In genomic region chr10:80917336-80917778, GRCm38 (mm10) we compare ENCODE assay signal across 8 mouse cellular contexts. TPM values are rescaled to one million over a fixed set of nuclear protein-coding genes. Genes with fewer than 3 reads are reported as not detected.
DNase-seq lines count a peak whose midpoint lies in the region; ATAC-seq and TF ChIP-seq lines count a peak whose summit lies in the region.

No protein-coding gene starts in this region.

- no peaks in the 10 kb centered on the region for H3K27me3 ChIP-seq in lung, embryonic 15.5 days
- H3K27me3 ChIP-seq in hindbrain, embryonic 16.5 days (replicated peaks; ENCODE audit: control insufficient read depth, insufficient read depth, low read length): no peaks in the 10 kb centered on the region
- H3K27me3 ChIP-seq in liver, embryonic 14.5 days (ENCODE audit: control insufficient read depth, insufficient read depth, low read length): peaks cover 2% of the 10 kb centered on the region; the same call in 1 of the 2 replicates
- H3K27me3 ChIP-seq in stomach, embryonic 15.5 days (replicated peaks): no peaks in the 10 kb centered on the region

- H3K4me3 ChIP-seq in lung, embryonic 15.5 days: peak overlapping the region; percentile 99
- peak overlapping the region; percentile 92 for H3K4me3 ChIP-seq in hindbrain, embryonic 16.5 days (ENCODE audit: low read length)
- H3K4me3 ChIP-seq in liver, embryonic 14.5 days (ENCODE audit: insufficient read depth in 1 of 2, low read depth in 2 of 2, low read length in 2 of 2): peak overlapping the region; percentile 69 to 74
- H3K4me3 ChIP-seq in stomach, embryonic 15.5 days (replicated peaks): peak overlapping the region; percentile 84

- peak overlapping the region; percentile 95 for H3K4me2 ChIP-seq in lung, embryonic 15.5 days
- H3K4me2 ChIP-seq in hindbrain, embryonic 16.5 days (ENCODE audit: low read length): peak overlapping the region; percentile 98
- peak overlapping the region; percentile 79 for H3K4me2 ChIP-seq in liver, embryonic 14.5 days (ENCODE audit: low read depth)
- peak overlapping the region; percentile 91 for H3K4me2 ChIP-seq in stomach, embryonic 15.5 days

- ATAC-seq in lung, embryonic 15.5 days (ENCODE audit: borderline replicate concordance, extremely low read depth, low FRiP score, low TSS enrichment): peak; percentile 35; the same call in 1 of the 2 replicates
- peak; percentile 40 for ATAC-seq in hindbrain, embryonic 16.5 days
- peak; percentile 17; the same call in 1 of the 2 replicates for ATAC-seq in liver, embryonic 14.5 days (ENCODE audit: insufficient read depth)
- ATAC-seq in stomach, embryonic 15.5 days (ENCODE audit: insufficient read depth, low FRiP score, low read depth): peak; percentile 21

- TF ChIP-seq EP300 in liver, embryonic 14.5 days (IDR thresholded peaks at IDR 0.05; ENCODE audit: low read depth): no peak

- no peak for TF ChIP-seq POLR2A in brain, embryonic 14.5 days (IDR thresholded peaks at IDR 0.05; ENCODE audit: borderline replicate concordance, extremely low read depth, insufficient read depth, insufficient read length, poor library complexity, severe bottlenecking)

- DNase-seq in lung, adult 18-20 months: no peak
- DNase-seq in brain, embryonic 14.5 days (ENCODE audit: low read depth): peak; percentile 19
- DNase-seq in liver, embryonic 14.5 days (ENCODE audit: low read depth in 3 of 3, low spot score in 3 of 3): no peak
- DNase-seq in left cerebral cortex, adult 9 months (ENCODE audit: low spot score in 2 of 2): no peak
- DNase-seq in layer of hippocampus, adult 11-12 months (ENCODE audit: low spot score): no peak

- WGBS in lung, embryonic 15.5 days: 3% methylated on average over 15 of the region's 15 CpGs
- WGBS in hindbrain, embryonic 16.5 days: 2% methylated on average over 15 of the region's 15 CpGs
- WGBS in liver, embryonic 14.5 days (ENCODE audit: insufficient replicate concordance): 2% methylated on average over 15 of the region's 15 CpGs
- 1% methylated on average over 15 of the region's 15 CpGs for WGBS in stomach, embryonic 15.5 days

- peak overlapping the region; percentile 88 for H3K9ac ChIP-seq in lung, embryonic 15.5 days
- peak overlapping the region; percentile 92 for H3K9ac ChIP-seq in hindbrain, embryonic 16.5 days (ENCODE audit: low read depth, low read length)
- H3K9ac ChIP-seq in liver, embryonic 14.5 days (replicated peaks): peak overlapping the region; percentile 57
- H3K9ac ChIP-seq in stomach, embryonic 15.5 days: peak overlapping the region; percentile 76

- H3K9me3 ChIP-seq in lung, embryonic 15.5 days: no peaks in the 10 kb centered on the region
- H3K9me3 ChIP-seq in hindbrain, embryonic 16.5 days (ENCODE audit: control insufficient read depth, low read length): no peaks in the 10 kb centered on the region
- H3K9me3 ChIP-seq in liver, embryonic 14.5 days (ENCODE audit: control insufficient read depth, low read length): no peaks in the 10 kb centered on the region
- H3K9me3 ChIP-seq in stomach, embryonic 15.5 days: no peaks in the 10 kb centered on the region

- peak overlapping the region; percentile 83 for H3K27ac ChIP-seq in lung, embryonic 15.5 days
- peak overlapping the region; percentile 84 for H3K27ac ChIP-seq in hindbrain, embryonic 16.5 days (ENCODE audit: low read depth, low read length)
- no peak overlapping the region for H3K27ac ChIP-seq in liver, embryonic 14.5 days
- H3K27ac ChIP-seq in stomach, embryonic 15.5 days: peak overlapping the region; percentile 74

- no peak for TF ChIP-seq CTCF in brain, embryonic 14.5 days (IDR thresholded peaks at IDR 0.05; ENCODE audit: borderline replicate concordance, extremely low read depth, insufficient read depth, insufficient read length)
- TF ChIP-seq CTCF in liver, embryonic 14.5 days (IDR thresholded peaks at IDR 0.05; ENCODE audit: low read depth): no peak

- H3K4me1 ChIP-seq in lung, embryonic 15.5 days: peaks cover 31% of the 10 kb centered on the region
- H3K4me1 ChIP-seq in hindbrain, embryonic 16.5 days (ENCODE audit: control insufficient read depth, insufficient read depth, low read depth, low read length): peaks cover 19% of the 10 kb centered on the region
- H3K4me1 ChIP-seq in liver, embryonic 14.5 days (replicated peaks; ENCODE audit: control insufficient read depth in 2 of 2, insufficient read depth in 2 of 2, low read length in 1 of 2): peaks cover 11 to 12% of the 10 kb centered on the region in 2 experiments; a peak in 3 of 4 replicates
- H3K4me1 ChIP-seq in stomach, embryonic 15.5 days: peaks cover 22% of the 10 kb centered on the region

- H3K36me3 ChIP-seq in lung, embryonic 15.5 days: peaks cover 18% of the 10 kb centered on the region
- H3K36me3 ChIP-seq in hindbrain, embryonic 16.5 days (ENCODE audit: control insufficient read depth, insufficient read depth, low read length): no peaks in the 10 kb centered on the region; the same call in 1 of the 2 replicates
- H3K36me3 ChIP-seq in liver, embryonic 14.5 days (replicated peaks; ENCODE audit: control insufficient read depth, insufficient read depth, low read depth): no peaks in the 10 kb centered on the region
- no peaks in the 10 kb centered on the region for H3K36me3 ChIP-seq in stomach, embryonic 15.5 days

RNA-seq across cellular contexts. Expression of gene Lmnb2, which starts 0.7 kb away (rescaled TPM):
- 55.8 and 60.4 TPM in 2 replicates for polyA plus RNA-seq in lung, embryonic 15.5 days (2015; fragmentation: Nextera tagmentation; extraction: Ambion mirVana)
- 58.8 and 72.3 TPM in 2 replicates for polyA plus RNA-seq in brain, embryonic 14.5 days (2012; rRNA removed)
- polyA plus RNA-seq in hindbrain, embryonic 16.5 days (2015; fragmentation: Nextera tagmentation; extraction: Ambion mirVana): 36.6 and 41.9 TPM in 2 replicates
- polyA plus RNA-seq in liver, embryonic 14.5 days (2012; rRNA removed): 9.5 and 11.3 TPM in 2 replicates
- polyA plus RNA-seq in liver, embryonic 14.5 days (2014; fragmentation: Nextera tagmentation; extraction: Ambion mirVana): 2.8 and 3.2 TPM in 2 replicates
- 38.1 and 46.1 TPM in 2 replicates for polyA plus RNA-seq in stomach, embryonic 15.5 days (2015; fragmentation: Nextera tagmentation; extraction: Ambion mirVana)

RNA-seq across cellular contexts. Expression of gene Gadd45b, which starts 12.5 kb away (rescaled TPM):
- polyA plus RNA-seq in lung, embryonic 15.5 days (2015; fragmentation: Nextera tagmentation; extraction: Ambion mirVana): 42.7 and 42.9 TPM in 2 replicates
- 8.4 and 8.5 TPM in 2 replicates for polyA plus RNA-seq in brain, embryonic 14.5 days (2012; rRNA removed)
- 8.0 and 9.0 TPM in 2 replicates for polyA plus RNA-seq in hindbrain, embryonic 16.5 days (2015; fragmentation: Nextera tagmentation; extraction: Ambion mirVana)
- 1.3 and 1.9 TPM in 2 replicates for polyA plus RNA-seq in liver, embryonic 14.5 days (2012; rRNA removed)
- polyA plus RNA-seq in liver, embryonic 14.5 days (2014; fragmentation: Nextera tagmentation; extraction: Ambion mirVana): 2.0 and 2.7 TPM in 2 replicates
- polyA plus RNA-seq in stomach, embryonic 15.5 days (2015; fragmentation: Nextera tagmentation; extraction: Ambion mirVana): 33.6 TPM in 2 replicates

RNA-seq across cellular contexts. Expression of gene Timm13, which starts 16.6 kb away (rescaled TPM):
- polyA plus RNA-seq in lung, embryonic 15.5 days (2015; fragmentation: Nextera tagmentation; extraction: Ambion mirVana): 305 and 307 TPM in 2 replicates
- 174 and 253 TPM in 2 replicates for polyA plus RNA-seq in brain, embryonic 14.5 days (2012; rRNA removed)
- polyA plus RNA-seq in hindbrain, embryonic 16.5 days (2015; fragmentation: Nextera tagmentation; extraction: Ambion mirVana): 314 and 364 TPM in 2 replicates
- 114 and 145 TPM in 2 replicates for polyA plus RNA-seq in liver, embryonic 14.5 days (2012; rRNA removed)
- 201 and 208 TPM in 2 replicates for polyA plus RNA-seq in liver, embryonic 14.5 days (2014; fragmentation: Nextera tagmentation; extraction: Ambion mirVana)
- polyA plus RNA-seq in stomach, embryonic 15.5 days (2015; fragmentation: Nextera tagmentation; extraction: Ambion mirVana): 317 and 334 TPM in 2 replicates

RNA-seq across cellular contexts. Expression of gene Tmprss9, which starts 45.7 kb away (rescaled TPM):
- not detected in 2 replicates for polyA plus RNA-seq in lung, embryonic 15.5 days (2015; fragmentation: Nextera tagmentation; extraction: Ambion mirVana)
- 0.22 and 0.26 TPM in 2 replicates for polyA plus RNA-seq in brain, embryonic 14.5 days (2012; rRNA removed)
- polyA plus RNA-seq in hindbrain, embryonic 16.5 days (2015; fragmentation: Nextera tagmentation; extraction: Ambion mirVana): 0.13 and 0.27 TPM in 2 replicates
- 0.05 and 0.06 TPM in 2 replicates for polyA plus RNA-seq in liver, embryonic 14.5 days (2012; rRNA removed)
- not detected in 2 replicates for polyA plus RNA-seq in liver, embryonic 14.5 days (2014; fragmentation: Nextera tagmentation; extraction: Ambion mirVana)
- 0.06 TPM in 1 of 2 replicates, not detected in the other for polyA plus RNA-seq in stomach, embryonic 15.5 days (2015; fragmentation: Nextera tagmentation; extraction: Ambion mirVana)
